Mouse (Mus musculus) embryo, embryonic 9.5 days (tissue): Measurements from ENCODE around the gene Rassf1.

Experiments
- DNase-seq: peaks from one replicate; pipeline ENCODE4 v3.0.0-alpha.2; 2017; ENCODE audit errors: extremely low spot score

Gene Rassf1

GRCm38 (mm10) chr9:107551117-107551889 lies at the start of gene Rassf1:
TSS of gene Rassf1 (plus strand) at chr9:107551555.
- DNase-seq: peak; percentile 72

GRCm38 (mm10) chr9:107502131-107502846 lies 49.1 kb upstream of the Rassf1 start:
- no peak for DNase-seq

DNA sequence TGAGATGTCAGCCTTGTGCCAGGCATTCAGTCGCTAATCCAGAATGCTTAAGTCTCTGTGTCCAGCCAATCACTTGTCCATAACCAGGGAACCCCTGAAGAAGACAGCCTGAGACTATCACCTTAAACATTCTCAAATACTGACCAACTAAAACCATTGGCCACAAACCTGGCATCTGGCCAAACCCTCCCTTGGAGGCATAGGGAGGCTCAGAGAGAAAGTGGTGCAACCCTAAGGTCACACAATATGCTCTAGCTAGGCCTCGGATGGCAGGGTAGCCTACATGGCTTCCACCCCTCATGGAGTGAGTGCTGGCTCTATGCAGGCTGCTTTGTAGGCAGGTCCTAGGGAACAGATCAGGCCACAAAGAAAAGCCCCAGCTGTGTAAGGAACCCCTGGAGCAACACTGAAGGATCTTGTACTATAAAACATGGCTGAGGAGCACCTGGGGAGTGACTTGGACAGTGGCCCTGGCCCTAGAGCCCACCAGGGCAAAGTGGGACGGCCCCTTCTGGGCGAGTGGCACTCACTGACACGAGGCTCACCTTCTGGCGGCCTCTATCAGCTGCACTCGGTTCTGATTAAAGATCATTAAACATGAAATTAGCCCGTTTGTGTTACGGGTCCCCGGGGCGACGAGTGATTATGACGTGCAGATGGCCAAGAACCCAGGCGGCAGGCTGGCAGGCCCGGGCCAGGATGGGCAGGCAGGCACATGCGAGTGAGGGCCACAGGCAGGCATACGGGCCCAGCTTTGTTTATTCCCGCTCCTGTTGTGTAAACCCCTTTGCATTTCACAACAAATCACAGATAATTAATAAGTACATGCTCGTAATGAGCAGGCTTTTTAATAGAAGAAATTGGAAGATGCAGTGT lies 46.5 kb upstream of the Rassf1 start:
- DNase-seq: no peak

GRCm38 (mm10) chr9:107508266-107508665 lies 43.1 kb upstream of the Rassf1 start:
- DNase-seq: no peak

DNA sequence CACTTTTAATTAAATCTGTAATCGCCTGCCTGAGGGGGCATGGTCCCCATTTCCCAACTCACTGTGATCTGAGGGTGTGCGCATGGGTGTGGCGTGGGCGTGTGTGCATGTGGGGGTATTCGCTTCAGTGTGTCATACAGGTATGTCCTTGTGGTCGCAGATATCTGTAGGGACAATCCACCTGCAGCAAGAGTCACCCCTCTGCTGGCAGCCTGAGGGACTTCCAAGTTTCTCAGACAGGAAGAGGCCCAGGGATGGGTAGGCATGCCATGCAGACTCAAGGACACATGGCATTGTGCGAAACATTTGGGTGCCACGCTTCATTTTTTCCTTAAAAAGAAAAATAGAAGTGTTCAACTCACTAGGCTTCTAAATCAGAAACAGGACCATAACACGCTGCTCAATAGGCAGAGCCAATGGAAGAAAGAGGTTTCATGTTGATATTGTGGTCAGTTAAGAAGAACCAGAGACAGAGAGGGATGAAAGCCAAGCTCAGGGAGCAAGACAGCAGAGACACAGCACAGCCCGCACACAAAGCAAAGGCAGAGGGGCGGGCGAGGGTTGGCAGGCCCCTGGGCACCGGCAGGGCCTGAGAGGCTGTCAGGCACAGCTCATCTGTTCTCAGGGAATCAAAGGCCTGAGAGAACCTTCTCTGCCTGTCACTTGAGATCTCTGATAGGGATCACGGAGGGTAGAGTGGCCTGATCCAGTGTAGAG lies 40.8 kb upstream of the Rassf1 start:
- DNase-seq: no peak

- DNase-seq: no peak
Measured at GRCm38 (mm10) chr9:107511436-107511835, 39.9 kb upstream of the Rassf1 start.

DNA sequence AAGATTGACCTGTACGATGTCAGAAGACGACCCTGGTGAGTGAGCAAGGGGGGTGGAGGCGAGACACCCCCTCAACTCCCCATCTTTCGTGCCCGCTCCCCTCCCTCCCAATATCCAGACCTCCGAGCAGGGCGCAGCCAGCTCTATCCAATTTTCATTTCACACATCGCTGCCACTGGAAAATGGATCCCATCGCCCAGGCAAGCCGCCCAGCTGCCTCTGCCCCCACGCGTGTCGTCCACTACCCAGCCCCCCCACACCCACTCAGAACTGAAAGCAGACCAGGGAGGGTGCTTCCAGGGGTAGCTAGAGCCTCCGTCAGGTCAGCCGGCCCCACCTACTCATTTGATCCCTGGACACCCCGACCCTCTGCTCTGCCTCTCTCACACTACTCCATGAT lies 39.0 kb upstream of the Rassf1 start:
- DNase-seq: no peak

DNA sequence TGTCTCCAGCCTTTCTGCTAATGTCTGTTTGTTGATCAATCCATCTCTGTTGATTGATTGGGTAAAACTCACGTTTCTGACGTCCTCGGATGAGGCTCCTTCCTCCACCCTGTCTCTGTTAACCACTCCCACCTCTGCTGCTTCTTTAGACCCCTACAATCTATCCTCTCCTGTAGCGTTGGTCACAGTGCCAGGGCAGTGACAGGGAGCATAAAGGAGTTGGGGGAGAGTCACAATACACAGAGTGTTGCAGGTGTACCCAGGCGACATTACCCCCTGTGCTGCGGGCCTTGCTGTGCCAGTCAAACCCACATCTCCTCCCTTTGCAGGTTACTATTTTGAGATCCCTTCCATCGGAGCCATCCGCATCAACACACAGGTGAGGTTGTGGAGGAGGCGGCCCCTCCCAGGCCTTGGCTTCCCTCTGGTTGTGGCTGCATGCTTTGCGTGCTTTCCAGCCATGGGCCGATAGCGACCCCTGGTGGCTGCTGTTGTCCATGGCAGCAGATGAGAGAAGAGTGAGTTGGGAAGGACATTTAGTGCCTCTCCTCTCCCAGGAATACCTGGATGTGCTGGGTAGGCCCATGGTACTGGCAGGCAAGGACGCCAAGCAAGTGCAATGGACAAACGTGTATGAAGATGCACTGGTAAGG lies 36.9 kb upstream of the Rassf1 start:
- DNase-seq: peak; percentile 86

DNA sequence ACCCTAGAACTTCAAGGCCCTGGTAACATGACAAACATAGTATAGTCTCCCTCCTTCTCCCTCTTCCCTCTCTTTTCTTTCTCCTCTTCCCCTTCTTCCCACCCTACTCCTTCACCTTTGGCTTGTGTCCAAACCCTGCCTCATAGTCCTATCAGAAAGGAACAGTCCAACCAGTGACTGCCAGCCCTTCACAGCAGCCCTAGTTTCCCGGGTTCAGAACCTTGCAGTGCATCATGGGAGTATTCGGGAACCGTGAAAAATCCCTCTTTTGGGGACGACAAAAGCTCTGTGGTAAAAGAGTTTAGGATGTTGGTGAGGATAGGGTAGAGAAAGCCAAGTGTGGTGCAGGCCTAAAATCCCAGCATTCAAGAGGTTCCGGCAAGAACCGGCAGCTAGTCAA lies 31.0 kb upstream of the Rassf1 start:
- no peak for DNase-seq

DNA sequence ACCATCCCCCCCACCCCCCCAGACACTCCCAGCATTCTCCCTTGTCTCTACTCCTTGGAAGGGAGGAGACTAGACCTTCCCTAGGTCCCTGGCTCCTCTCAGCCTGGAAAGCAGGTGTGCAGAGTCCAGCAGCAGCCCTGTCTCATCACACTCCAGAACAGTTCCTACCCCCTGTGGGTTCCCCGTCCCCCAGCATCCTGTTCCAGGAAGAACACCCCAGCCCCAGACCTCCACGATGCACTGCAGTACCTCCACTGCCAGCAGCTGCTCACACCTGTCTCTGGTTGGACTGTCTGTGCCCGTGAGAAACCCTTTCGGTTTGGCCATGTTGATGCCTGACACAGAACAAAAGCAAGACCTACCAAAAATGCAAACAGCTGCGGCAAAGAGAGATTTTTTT lies 30.2 kb upstream of the Rassf1 start:
- DNase-seq: no peak

- peak; percentile 33 for DNase-seq
Measured at GRCm38 (mm10) chr9:107521711-107522399, 29.5 kb upstream of the Rassf1 start.

- DNase-seq: no peak
Measured at GRCm38 (mm10) chr9:107522400-107522711, 29.0 kb upstream of the Rassf1 start.

GRCm38 (mm10) chr9:107526198-107527026 lies 24.9 kb upstream of the Rassf1 start:
- DNase-seq: peak; percentile 95

- DNase-seq: peak; percentile 87
Measured at GRCm38 (mm10) chr9:107533791-107534407, 17.5 kb upstream of the Rassf1 start, which contains the start of gene Tmem115. TSS of gene Tmem115 (plus strand) at chr9:107533945.

- no peak for DNase-seq
Measured at GRCm38 (mm10) chr9:107534408-107535202, 16.8 kb upstream of the Rassf1 start.

GRCm38 (mm10) chr9:107538231-107538630 lies 13.1 kb upstream of the Rassf1 start:
- no peak for DNase-seq

DNA sequence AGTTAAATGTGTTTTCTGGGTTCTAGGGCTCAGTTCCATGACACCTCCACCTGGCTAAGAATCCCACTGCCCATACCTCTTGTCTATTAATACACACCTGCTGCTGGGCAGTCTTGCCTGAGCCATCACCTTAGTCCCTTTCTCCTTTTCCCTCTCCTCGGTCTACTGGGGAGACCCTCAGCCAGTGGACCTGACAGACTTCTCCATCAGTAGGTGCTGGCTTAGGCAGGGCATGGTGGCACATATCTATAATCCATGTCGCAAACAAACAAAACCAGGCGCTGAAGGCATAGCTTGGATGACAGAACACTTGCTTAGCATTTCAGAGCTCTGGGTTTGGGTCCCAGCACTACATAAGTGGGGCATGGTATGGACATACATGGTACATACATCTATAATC lies 12.6 kb upstream of the Rassf1 start:
- no peak for DNase-seq

DNA sequence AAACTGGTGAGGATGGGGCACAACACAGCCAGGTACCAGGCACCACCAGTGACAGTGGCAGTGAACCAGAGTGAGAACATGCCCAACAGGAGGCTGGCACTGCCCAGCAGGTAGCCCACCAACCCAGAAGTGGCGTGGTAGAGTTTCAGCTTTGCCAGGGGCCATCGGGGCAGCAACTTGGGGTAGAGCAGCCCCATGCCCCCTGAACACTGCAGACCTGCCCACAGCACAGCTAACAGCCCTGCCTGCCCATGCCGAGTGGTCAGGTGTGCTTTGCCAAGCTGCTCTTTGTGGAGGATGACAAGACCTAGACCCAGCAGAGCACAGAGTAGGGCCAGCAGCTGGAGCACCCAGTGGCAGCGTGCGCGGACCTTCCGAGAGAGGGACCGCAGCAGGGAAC lies 11.4 kb upstream of the Rassf1 start:
- no peak for DNase-seq
